Mouse (Mus musculus) layer of hippocampus, adult 8-10 months (tissue): ENCODE results near the gene Fam20b. TPM values are rescaled to one million over a fixed set of nuclear protein-coding genes. Genes with fewer than 3 reads are reported as not detected.
A peak's percentile ranks its signal among the peaks of the same experiment; 100 is the strongest.

Source experiments
- DNase-seq, 2 experiments: peaks; one replicate each; pipeline ENCODE4 v3.0.0; 2022; ENCODE audit warnings: low spot score in 2 of 2
- total RNA-seq, 4 experiments: library from RNA; stranded (reverse); gene quantifications; 2 replicates each; pipeline ENCODE4 v1.2.4; 2022

Fam20b gene
- 10 to 100 TPM; 70.3 to 84.4 (median 79.3) TPM for total RNA-seq

DNA sequence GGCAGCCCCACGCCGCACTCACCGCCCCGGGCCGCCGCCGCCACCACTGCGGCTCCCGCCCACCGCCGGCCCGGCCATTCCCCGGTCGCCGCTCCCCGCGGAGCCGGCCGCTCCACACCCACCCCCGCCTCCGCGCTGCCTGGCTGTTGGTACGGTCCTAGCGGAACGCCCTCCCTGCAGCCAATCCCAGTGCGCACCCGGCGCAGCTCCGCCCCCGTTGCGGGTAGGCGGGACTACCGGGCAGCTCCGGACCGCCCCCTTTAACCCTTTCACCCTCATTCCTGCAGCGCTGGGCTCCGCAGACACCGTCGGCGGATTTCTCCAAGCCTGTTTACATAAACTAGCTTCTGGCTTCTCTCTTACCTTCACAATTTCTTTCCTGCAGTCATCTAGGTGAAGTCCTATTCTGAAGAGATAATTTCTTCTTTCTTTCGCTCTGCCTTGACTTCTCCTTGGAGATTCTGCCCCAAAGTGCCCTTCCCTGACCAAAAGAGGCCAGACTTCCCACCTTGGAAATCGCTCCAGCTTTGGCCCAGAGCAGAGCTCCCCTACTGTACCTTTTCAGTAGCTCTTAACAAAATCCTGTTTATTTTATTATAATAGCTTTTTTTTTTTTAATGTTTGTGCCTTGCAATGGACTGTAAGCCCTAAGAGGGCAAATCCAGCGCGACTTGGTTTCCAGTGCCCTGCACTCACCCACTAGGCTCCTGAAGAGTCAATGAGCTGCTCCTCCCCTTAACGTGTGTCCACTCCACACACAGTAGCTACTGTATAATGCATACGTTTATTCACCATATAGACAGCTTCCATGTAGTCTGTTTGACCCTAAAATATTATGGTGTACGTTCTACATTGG, at the start of gene Fam20b:
Gene Fam20b, minus strand, starts transcription at position 137 of the 856 bp plus-strand sequence.
- DNase-seq = peak; percentile 94 to 96

DNA sequence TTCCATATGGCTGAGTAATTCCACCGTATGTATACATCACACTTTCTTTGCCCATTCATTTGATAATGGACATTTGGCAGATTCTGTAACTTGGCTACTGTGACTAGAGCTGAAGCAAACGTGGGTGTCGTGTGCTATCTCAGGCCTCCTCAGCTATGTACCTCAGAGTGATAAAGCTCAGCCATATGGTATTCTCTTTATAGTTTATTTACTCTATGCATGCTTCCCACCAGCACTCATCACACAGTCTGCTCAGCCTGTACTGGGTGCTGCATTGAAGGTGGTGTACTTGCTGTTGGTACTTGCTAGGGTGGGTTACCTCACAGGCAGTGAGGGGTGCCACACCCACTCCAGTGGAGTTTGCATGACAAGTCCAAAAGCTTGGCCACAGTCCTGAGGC, 46.4 kb upstream of the Fam20b start:
- DNase-seq = peak in 1 of 2 experiments; percentile 19

DNA sequence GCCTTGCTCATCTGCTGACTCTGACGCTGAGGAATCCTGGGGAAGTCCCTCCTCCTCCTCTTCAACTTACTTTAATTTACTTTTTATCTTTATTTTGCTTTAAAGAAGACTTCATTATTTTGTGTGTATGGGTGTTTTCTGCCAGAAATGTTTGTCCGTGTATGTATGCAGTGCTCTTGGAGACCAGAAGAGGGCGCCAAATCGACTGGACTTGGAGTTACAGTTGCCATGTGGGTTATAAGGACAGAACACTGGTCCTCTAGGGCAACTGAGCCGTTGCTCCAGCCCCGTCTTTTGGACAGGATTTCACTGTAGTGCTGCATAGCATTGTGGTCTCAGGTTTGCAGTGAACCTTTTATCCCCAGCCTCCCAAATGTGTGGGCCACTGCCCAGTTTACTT, 45.7 kb upstream of the Fam20b start:
- no peak for DNase-seq

DNA sequence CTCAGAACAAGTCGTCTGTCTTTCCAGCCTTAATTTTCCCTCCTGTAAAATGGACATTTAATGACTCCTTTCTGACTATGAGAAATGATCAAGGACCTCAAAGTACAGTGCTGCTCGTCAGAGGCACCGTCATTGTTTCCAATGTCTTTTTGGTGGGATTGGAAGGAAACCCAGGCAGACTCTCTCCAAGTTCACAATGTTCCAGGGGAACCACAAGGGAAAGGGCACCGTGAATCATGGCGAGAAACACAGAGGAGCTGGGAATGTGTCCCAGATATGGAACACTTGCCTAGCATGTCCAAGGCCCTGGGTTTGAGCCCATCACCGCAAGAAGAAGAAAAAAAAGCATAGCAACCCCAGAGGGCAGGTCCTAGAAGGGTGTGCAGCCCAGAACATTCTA, 44.4 kb upstream of the Fam20b start:
- no peak for DNase-seq

DNA sequence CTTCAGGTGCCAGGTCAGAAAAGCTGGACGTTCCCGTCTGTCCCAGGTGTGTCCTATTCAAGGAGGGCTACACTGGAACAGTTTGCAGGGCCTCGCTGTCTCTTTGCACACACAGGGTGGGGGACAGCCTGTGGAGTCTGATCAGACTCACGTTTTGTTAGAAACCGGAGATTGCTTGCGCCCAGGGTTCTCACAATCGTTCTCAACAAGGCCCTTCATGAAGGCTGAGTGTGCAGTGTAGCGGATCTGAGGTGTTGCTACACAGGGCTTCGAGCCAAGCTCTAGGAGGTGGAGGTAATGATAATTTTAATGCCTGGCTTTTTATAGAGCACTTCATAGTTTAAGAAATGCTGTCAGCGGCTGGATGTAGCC, 42.5 kb upstream of the Fam20b start:
- DNase-seq = no peak

DNA sequence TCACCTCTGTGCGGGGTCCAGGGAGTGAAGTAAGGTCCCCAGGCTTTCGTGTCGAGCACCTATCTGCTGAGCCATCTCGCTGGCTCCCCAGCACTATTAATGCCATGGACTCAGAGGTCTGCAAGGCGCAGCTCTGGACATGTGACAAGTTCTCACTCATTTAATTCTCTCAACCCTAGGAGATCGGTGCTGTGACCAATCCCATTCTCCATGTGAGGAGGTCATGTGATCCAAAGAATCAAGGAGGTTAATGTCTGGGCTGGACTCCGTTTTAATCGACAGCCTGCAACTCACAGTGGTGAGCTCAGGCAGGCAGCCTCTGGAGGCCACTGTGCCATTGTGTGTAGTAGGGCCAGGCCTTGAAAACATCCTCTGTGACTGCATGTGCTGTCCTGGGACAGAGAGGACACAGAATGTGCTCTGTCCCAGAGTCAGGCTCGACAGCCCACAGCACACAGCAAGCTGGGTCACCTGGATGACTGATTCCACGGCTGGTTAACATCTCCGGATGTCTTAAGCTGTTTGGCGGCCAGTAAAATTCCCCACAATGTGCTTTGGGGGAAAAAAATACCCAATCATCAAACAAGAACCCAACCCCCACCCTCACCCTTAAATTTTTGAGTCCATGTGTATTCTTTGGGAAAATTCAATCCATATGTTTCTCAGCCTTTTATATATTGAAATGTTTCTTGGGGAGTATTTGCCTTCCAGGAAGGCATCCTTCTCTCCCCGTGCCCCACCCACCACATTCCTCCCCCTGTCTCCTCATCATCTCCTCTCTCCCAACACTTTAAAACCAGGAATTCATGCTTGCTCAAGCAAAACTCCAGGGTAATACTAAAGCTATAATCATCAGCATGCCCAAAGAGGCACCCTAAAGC, 41.9 kb upstream of the Fam20b start:
- no peak for DNase-seq

DNA sequence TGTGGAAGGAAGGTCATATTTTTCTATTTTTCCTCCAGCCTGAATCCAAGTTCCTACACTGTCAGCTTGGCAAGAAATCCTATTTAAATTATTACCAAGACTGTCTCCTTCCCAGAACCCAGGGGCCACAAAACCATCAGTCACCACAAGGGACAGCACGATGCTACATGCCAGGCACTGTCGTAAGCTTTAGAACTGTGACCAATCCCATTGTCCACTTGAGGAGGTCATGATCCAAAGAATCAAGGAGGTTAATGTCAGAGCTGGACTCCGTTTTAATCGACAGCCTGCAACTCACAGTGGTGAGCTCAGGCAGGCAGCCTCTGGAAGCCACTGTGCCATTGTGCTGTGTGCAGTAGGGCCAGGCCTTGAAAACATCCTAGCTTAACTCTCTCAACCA, 39.4 kb upstream of the Fam20b start:
- no peak for DNase-seq

DNA sequence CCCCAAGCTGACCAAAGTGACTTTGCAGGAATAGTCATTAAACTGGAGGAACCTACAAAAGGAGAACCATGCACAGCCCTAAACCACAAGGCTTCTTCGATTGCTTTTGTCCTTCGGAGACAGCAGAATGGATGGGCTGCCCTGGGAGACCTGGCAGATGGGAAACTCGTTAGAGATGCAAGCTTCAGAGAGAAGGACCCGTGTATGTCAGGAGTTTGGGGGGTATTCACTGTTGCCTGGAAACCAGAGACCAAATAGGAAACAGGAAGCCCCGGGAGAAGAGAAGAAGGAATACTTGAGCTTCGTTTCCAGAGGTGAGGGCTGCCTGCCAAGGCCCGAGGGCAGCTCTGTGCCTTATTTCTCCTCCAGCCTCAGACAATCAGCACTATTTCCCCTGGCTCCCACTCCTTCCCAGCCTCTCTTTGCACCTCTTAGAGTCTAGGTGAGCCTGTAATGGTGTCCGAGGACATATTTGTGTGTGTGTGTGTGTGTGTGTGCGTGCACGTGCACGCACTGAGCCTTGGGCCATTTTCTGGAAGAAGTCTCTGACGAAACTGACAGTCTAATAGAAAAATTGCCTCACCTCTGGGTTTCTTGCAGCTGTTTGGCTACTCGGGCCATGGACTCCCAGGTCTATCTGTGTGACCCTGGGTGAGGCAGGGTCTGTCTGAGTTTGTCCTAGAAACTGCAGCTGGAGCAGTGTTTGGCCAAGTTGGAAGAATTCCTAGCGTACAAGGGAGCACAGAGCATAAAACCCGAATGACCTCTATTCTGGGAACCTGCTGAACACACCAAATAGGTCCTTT, 35.9 kb upstream of the Fam20b start:
- no peak for DNase-seq

DNA sequence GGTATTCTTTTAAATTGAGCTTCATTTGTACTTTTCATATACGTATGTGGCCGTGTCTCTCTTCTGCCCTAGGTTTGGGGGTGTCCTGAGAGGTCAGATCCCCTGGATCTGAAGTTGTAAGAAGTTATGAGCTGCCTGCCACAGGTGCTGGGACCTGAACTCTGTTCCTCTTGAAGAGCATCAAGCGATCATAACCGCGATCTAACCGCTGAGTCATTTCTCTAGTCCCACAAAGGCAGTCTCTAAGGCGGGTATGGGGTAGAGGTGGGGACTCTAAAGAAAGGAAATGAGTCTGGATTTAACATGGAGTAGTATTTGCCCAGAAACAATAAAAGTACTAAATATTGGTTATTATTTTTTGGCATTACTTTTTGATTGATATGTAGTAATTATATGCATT, 34.1 kb upstream of the Fam20b start:
- DNase-seq = no peak

DNA sequence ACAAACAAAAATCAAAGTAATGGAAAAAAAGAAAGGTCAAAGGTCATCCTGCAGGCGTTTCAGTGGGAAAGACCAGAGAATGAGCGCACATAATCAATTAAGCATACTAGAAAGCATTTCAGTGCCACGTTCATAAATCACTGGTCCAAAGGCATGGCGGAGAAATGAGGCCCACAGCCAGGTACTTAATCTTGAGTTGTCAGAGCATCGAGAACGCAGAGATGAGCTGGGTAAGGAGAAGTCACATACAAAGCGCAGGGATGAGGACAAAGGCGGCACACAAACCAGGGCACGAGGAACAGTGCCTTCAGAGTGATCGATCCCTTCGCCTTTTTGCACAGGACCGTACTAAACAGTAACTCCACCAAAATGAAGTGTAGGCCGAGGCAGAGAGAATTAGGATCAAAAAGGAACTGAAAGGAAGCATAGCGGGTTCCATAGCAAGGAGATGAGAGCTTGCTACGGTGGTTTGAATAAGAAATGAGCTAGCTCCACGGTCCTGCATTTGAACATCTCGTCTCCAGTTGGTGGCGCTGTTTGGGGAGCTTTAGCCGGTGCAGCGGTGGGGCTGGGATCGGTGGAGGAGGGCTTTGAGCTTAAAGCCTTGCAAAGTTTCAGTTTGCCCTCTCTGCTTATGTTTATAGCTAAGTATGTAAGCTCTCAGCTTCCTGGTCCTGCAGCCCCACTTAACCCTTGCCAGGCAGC, 33.3 kb upstream of the Fam20b start:
- peak; percentile 33 to 62 for DNase-seq

DNA sequence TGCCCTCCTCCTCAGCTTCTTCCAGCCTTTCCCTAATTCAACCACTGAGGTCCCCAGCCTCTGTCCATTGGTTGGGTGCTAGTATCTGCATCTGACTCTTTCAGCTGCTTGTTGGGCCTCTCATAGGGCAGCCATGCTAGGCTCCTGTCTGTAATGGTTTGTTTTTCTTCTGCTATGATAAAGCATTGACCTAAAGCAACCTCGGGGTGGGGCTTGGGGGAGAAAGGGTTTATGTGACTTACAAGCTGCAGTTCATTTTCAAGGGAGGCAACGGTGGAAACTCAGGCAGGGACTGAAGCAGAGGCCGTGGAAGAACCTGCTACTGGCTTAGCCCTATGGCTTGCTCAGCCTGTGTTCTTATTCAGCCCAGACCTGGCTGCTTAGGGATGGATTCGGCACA, 31.4 kb upstream of the Fam20b start:
- DNase-seq = no peak

DNA sequence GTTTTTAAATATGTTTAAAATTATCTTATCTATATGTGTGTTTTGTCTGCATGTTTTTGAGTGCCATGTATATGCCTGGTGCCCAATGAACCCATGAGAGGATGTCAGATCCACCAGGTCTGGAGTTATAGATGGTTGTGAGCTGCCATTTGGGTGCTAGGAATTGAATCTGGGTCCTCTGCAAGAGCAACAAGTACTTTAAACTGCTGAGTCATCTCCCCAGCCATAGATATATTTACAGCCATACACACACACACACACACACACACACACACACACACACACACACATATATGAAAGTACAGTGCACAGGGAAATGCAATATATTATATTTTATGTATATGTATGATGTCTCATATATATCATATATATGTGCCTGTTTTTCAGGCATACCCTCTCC, 30.2 kb upstream of the Fam20b start:
- no peak for DNase-seq

DNA sequence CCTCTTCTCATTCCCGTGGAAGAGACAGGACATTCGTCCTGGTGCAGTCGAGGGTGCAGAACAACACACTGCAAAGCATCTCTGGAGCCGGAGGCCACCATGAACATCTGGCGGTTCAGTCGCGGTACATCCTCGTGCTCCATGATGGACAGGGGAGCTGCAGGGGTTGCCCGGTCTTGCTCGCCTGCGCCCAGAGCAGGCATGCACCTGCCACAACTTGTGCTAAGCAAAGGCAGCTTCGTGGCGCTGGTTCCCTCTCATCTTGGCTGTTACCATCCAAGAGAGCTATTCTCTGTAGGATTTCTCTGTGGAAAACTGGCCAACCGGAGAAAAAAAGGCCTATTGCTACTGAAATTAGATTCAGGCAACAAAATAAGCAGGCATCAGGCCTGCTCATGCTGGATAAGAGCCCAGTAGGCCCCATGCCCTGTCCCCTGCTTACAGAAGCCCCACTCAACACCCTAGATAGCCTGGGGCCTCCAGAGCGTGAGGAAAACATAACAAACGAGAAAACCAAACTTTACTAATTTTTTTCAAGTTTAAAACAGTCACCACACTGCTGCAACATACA, 29.6 kb upstream of the Fam20b start:
- no peak for DNase-seq

DNA sequence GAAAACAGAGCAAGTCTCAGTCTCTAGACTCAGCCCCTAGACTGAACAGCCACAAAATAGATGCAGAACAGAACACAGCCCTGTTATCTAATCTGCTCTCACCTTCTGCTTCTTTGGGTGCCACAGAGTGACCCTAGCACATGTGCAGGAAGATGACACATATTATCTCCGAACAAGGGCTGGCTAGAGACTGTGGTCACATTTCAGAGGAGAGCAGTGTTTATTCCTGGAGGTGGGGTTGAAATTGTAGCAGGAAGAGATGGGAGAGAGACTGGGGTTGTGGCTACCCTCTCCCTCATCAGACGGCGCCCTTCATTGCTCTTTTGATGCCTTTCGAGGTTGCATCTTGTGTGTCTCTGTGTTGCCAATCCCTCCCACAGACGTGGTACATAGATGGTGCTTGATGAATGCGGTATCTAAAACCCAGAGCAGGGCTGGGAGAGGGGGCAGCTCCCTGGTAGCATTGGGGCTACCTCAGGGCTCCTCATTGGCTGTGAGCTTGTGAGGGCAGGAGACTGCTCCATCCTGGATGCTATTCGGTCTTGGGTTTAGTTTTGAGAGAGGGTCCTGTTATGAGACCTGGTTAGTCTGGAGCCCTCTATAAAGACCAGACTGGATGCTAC, 26.4 kb upstream of the Fam20b start:
- DNase-seq = no peak

DNA sequence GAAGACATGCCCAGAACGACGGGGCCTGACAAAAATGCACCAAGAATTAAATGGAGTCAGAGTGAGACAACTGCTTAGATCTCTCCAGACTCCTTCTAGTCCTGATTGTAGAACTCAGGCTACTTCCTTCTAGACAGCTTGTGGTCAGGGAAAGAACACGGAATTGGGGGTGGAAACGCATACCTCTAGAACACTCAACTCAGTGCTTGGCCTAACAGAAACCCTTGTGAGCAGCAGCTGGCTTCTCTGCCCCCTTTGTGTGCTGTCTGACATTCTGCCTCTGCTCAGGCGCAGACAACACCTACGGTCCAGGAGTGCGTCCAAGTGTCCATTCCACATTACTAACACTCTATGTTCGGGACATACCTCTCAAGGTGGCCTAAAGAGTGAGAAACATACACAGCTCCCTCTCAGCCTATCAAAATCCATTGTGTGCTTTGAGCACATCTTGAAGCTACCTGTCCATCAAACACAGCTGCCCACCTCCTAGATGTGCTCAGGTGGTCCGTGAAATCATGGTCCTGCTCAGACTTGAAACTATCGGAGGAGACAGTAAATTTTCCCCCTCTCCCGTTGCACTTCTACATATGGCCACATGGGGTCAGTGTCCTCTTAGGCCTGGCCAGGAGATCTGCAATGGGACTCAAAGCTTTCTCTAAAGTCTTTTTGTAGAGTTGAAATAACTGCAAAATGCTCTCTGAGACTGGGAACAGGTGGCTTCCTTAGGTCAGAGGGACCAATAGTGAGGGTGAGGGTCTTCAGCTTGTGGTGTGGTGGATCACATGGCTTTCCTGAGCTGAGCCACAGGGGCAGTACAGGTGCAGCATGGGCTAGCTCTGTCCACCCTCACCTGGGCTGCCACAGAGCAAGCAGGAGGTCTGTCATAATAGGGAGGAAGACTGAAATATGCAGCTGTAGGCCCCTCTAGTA, 22.9 kb upstream of the Fam20b start:
- DNase-seq = peak in 1 of 2 experiments; percentile 69

DNA sequence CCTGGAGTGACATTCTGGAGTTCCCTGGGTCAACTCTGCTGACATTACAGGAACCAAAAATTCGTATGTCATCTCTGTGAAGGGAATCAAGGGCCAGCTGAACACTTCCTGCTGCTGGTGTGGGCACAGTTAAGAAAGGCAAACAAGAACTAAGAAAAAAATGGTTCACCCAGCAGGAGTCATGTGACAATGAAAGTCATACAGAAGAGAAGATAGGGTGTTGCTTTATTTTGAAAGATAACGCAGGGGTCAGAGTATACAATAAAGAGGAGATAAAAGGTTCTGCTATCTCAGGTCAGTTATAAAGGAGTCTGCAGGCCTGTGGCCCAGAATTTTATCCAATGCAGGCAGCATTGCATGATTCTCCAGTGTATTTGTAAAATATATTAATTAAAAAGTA, 16.9 kb upstream of the Fam20b start:
- no peak for DNase-seq

DNA sequence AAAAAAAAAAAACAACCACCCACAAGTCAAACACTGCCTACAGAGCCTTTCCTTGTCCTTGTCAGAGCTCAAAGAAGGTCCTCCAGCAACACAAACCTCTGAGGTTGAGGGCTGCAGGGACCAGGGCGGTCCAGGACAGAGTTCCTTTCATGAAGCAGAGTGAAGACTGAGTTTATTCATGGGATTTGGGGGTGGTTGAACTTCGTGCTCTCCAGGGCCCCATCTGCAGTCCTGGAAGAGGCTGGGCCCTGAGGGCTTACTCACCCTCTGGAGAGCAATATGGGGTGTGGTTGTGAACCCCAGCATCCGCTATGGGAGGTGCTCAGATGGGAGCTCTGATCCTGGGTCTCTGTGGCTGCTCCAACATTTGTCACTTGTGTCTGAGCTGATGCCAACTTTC, 15.1 kb upstream of the Fam20b start:
- no peak for DNase-seq

DNA sequence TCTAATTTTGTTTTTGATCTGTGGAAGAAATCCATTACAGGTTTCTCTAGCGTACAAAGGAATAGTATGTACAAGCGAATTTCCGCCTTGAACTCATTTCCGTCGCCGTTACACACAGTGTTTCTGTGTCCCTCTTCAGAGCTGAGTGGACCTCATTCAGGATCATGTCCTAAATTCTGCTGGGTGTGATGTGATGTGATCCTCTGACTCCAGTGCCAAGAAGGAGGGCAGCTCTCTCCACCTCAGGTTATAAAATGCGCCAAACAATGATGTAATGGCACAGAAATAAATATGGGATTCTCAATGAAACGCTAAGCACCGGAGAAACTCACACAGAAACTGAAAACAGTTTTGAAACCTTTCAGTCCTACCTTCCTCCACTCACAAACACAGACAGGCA, 14.7 kb upstream of the Fam20b start:
- no peak for DNase-seq

DNA sequence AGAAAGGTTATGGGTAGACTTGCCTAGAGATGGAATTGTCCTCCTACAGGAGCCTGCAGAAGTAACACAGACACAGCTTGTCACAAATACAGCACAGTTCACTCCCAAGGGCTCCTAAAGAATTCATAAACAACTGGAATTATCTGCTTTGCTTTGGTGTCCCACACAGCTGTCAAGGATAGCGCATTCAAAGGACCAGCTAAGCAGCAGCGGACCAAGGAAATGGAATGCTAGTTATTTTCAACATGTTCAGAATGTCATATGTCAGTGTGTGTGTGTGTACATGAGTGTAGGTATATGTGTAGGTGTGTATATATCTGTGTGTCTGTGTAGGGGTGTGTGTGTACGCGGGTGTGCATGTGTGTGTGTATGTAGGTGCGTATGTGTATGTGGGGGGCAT, 14.1 kb upstream of the Fam20b start:
- DNase-seq = no peak
